Mouse (Mus musculus) hindbrain, embryonic 15.5 days (tissue): ENCODE data around the gene Wscd2. TPM values are rescaled to one million over a fixed set of nuclear protein-coding genes. Genes with fewer than 3 reads are reported as not detected.

Experiments used
- ATAC-seq: fragments of 200-750 bp; cut with Nextera tagmentation; 2 replicates; pipeline ENCODE4 v1.8.0; 2017; ENCODE audit warnings: low read depth, moderate number of reproducible peaks, moderate TSS enrichment; ENCODE audit not compliant: low FRiP score
- H3K27ac ChIP-seq: fragments of 300-500 bp; sonication (generic); replicated peaks from 2 replicates; pipeline ENCODE4 v1.5.1; 2015; ENCODE audit warnings: mild to moderate bottlenecking, inconsistent platforms
- H3K27me3 ChIP-seq: fragments of 300-500 bp; sonication (generic); 2 replicates; pipeline ENCODE4 v1.6.1; 2015; ENCODE audit warnings: control low read depth, inconsistent platforms
- H3K36me3 ChIP-seq: fragments of 300-500 bp; sonication (generic); 2 replicates; pipeline ENCODE4 v1.6.1; 2015; ENCODE audit warnings: control low read depth, inconsistent platforms
- H3K4me1 ChIP-seq: fragments of 300-500 bp; sonication (generic); replicated peaks from 2 replicates; pipeline ENCODE4 v1.6.1; 2015; ENCODE audit warnings: control low read depth, inconsistent platforms
- H3K4me2 ChIP-seq: fragments of 300-500 bp; sonication (generic); 2 replicates; pipeline ENCODE4 v1.6.1; 2015; ENCODE audit warnings: moderate library complexity, mild to moderate bottlenecking, inconsistent platforms
- H3K4me3 ChIP-seq: fragments of 300-500 bp; sonication (generic); 2 replicates; pipeline ENCODE4 v1.5.1; 2015; ENCODE audit warnings: mild to moderate bottlenecking, inconsistent platforms
- H3K9ac ChIP-seq: fragments of 300-500 bp; sonication (generic); 2 replicates; pipeline ENCODE4 v1.6.1; 2015; ENCODE audit warnings: inconsistent platforms
- H3K9me3 ChIP-seq: fragments of 300-500 bp; sonication (generic); 2 replicates; pipeline ENCODE4 v1.6.1; 2016; ENCODE audit warnings: control low read depth, inconsistent platforms
- WGBS: fragments of 180-500 bp; shearing (Covaris S2); methylation state at CpG from one replicate; pipeline ENCODE4 v1.1.7; 2015; 5-methylcytosine and 5-hydroxymethylcytosine counted together
- polyA plus RNA-seq: library from polyadenylated mRNA; unstranded; fragments of >200 nt; fragmentation: Nextera tagmentation; extraction: Ambion mirVana; gene quantifications from 2 replicates; pipeline ENCODE4 v1.2.1, GENCODE M21; 2015

Wscd2 gene
- polyA plus RNA-seq, result 13.2 and 13.8 TPM in 2 replicates

DNA sequence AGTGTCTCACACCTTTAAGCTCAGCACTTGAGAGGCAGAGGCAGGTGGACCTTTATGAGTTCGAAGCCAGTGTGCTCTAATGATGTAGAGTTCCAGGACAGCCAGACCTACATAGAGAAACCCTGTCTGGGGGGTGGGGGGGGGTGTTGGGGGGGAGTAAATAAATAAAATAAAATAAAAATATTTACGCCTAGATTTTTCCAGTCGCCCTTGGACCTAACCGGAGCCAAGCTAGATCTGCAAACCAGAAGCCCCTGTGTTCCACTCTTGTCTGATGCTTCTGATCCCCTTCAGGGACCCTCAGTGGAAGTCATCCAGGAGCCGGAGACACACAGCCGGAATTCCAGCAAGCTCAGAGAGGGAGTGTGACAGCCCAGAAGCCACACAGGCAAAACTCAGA is at the start of gene Wscd2:
Gene Wscd2, plus strand, starts transcription at position 301 of the 400 bp plus-strand sequence.
- Histone ChIP-seq H3K36me3 (no peaks in the 10 kb centered on the region), H3K4me3 (peak within 1 kb of the TSS; percentile 64), H3K27ac (peak within 1 kb of the TSS; percentile 74), H3K27me3 (no peaks in the 10 kb centered on the region), H3K9me3 (no peaks in the 10 kb centered on the region), H3K4me2 (peak within 1 kb of the TSS; percentile 66), H3K4me1 (peaks cover 45% of the 10 kb centered on the region), H3K9ac (peak within 1 kb of the TSS; percentile 78)
- WGBS, result 61% methylated on average over 6 of the region's 6 CpGs
- no peak; the same call in 1 of the 2 replicates for ATAC-seq

DNA sequence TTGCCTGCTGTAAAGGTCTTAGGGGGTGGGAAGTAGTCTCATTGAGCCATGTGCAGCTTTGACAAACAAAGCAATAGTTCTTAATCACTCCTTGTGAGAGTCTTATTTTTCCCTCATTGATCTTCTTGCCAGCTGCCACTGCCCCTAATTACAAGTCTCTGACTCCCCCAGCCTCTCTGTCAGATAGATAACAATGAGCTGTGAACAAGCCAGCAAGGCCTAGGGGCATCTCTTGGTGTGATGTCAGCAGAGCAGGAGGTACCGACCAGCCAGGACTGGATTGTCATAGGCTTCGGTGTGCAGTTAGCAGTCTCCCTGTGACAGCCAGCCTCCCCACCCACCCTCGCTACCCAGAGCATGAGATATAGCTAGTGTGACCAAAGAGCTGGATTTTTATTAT is 48.0 kb upstream of the Wscd2 start:
- H3K27ac ChIP-seq, result peak overlapping the region; percentile 47; the same call in 1 of the 2 replicates
- H3K9me3 ChIP-seq, result no peaks in the 10 kb centered on the region
- no peak overlapping the region for H3K4me2 ChIP-seq
- ATAC-seq, result peak; percentile 67; the same call in 1 of the 2 replicates
- H3K9ac ChIP-seq, result no peak overlapping the region
- no peak overlapping the region for H3K4me3 ChIP-seq
- H3K27me3 ChIP-seq, result no peaks in the 10 kb centered on the region
- no peaks in the 10 kb centered on the region for H3K36me3 ChIP-seq
- 40% methylated on average over 3 of the region's 3 CpGs for WGBS
- peaks cover 10% of the 10 kb centered on the region; the same call in 1 of the 2 replicates for H3K4me1 ChIP-seq

DNA sequence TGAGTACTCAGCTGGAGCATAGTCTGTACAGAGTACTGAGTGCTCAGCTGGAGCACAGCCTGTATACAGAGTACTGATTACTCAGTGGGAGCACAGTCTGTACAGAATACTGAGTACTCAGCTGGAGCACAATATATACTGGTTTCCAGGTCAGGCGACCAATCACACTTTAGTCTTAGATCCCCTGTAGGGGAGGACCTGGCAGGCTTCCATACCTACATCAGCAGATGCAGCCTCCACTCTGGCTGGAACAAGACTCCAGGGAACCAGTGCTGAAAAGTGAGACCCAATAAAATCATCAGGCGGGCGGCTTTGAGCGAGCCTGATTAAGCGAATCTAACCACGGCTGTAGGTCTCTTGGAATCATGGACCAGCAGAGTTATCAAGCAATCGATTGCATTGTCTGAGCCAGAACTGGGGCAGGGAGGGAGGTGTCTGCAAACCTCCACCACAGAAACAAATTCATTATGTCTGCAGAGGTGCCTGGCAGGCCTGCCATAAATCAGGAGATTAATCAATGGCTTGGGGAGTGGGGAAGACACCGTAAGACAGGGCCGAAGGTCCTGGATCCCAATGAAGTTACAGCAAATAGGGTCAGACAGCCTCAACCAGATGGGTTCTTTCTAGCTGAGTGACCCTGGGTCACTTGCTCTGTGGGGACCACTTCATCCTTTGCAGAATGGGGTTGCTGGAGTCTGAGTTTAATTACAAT is 42.0 kb upstream of the Wscd2 start:
- Histone ChIP-seq H3K4me3 (no peak overlapping the region), H3K9ac (no peak overlapping the region), H3K36me3 (no peaks in the 10 kb centered on the region), H3K9me3 (no peaks in the 10 kb centered on the region), H3K27me3 (no peaks in the 10 kb centered on the region), H3K27ac (peak overlapping the region; percentile 47), H3K4me2 (no peak overlapping the region), H3K4me1 (peaks cover 20% of the 10 kb centered on the region)
- 18% methylated on average over 9 of the region's 9 CpGs for WGBS
- ATAC-seq, result peak; percentile 65

DNA sequence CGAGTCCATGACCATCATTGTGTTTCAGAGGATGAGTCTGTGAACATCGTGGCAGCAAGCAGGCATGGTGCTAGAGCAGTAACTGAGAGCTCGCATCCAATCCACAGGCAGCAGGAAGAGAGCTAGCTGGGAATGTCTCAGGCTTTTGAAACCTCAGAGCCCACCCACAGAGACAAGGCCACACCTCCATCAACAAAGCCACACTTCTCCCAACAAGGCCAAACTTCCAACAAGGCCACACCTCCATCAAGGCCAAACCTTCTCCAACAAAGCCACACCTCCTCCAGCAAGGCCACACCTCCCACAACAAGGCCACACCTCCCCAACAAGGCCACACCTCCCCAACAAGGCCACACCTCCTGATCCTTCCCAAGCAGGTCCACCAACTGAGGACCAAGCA is 40.8 kb upstream of the Wscd2 start:
- H3K27me3 ChIP-seq, result no peaks in the 10 kb centered on the region
- ATAC-seq, result no peak
- peaks cover 26% of the 10 kb centered on the region for H3K4me1 ChIP-seq
- no peaks in the 10 kb centered on the region for H3K9me3 ChIP-seq
- no peaks in the 10 kb centered on the region for H3K36me3 ChIP-seq
- H3K27ac ChIP-seq, result no peak overlapping the region
- 68% methylated on average over 3 of the region's 3 CpGs for WGBS
- H3K9ac ChIP-seq, result no peak overlapping the region
- H3K4me3 ChIP-seq, result no peak overlapping the region
- H3K4me2 ChIP-seq, result no peak overlapping the region

DNA sequence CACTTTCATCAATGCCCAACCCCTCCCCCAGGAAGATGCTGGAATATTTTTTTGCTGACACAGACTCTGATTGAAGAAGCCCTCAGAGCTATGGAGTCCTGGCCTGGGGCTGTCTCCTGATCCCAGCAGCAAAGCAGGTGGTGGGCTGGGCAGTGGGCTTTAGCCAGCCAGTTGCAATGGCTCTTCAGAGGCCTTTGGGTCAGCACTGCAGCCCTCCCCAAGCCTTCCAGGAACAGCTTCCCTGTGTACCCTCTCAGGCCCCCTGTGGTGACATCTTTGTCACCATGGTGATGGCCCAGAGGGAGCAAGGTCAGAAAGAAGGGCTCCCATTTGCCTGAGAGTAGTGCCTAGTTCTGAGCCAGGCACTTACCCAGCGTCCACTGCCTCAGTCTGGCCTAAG is 37.4 kb upstream of the Wscd2 start:
- ATAC-seq, result no peak
- Histone ChIP-seq H3K9me3 (no peaks in the 10 kb centered on the region), H3K4me2 (no peak overlapping the region), H3K4me1 (peaks cover 23% of the 10 kb centered on the region), H3K27ac (no peak overlapping the region), H3K4me3 (no peak overlapping the region), H3K36me3 (no peaks in the 10 kb centered on the region), H3K9ac (no peak overlapping the region), H3K27me3 (no peaks in the 10 kb centered on the region)
- WGBS, result 0% methylated on average over 1 of the region's 1 CpGs

DNA sequence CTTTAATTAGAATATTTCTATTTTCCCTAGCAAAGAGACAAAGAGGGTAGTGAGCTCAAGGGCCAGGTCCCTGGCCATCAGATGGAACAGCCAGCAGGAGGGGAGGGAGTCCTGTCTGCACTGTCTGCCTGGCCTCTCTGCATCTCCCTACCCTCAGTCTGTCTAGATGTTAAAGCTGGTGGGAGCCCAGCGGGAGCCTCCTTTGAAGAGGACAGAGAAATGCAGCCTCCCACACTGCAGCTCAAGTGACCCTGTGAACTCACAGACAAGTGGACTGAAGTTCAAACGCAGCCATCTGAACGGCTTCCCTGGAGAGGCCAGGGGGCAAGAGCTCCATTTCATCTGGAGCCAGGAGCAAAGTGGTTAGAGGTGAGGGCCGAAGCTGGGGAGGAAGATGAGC is 36.8 kb upstream of the Wscd2 start:
- Histone ChIP-seq H3K4me1 (peaks cover 17% of the 10 kb centered on the region), H3K4me2 (no peak overlapping the region), H3K27me3 (no peaks in the 10 kb centered on the region), H3K9ac (no peak overlapping the region), H3K36me3 (no peaks in the 10 kb centered on the region), H3K4me3 (no peak overlapping the region), H3K9me3 (no peaks in the 10 kb centered on the region), H3K27ac (no peak overlapping the region)
- no peak for ATAC-seq
- 2% methylated on average over 4 of the region's 4 CpGs for WGBS

DNA sequence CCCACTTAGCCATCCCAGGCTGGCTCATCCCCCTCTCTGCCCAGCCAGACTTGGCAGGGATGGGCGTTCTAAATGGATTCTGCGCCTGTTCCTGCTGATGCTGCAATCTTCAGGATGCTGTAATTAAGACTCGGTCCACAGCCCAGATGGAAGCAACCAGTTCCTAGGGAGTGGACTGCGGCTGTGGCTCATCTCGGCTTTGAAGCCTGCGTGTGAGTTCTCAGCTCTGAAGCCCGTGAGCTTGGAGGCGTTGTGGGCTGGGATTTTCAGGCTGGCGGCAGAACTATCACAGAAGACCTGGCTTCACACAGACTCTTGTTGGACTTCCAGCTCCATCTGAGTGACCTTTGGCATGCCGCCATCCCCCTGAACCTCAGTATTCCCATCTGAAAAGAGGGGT is 34.1 kb upstream of the Wscd2 start:
- H3K36me3 ChIP-seq, result no peaks in the 10 kb centered on the region
- no peaks in the 10 kb centered on the region for H3K9me3 ChIP-seq
- no peak overlapping the region for H3K4me2 ChIP-seq
- WGBS, result 76% methylated on average over 10 of the region's 10 CpGs
- 0 out of 2 replicates have a peak overlapping the region, but pooled peaks have one; percentile 2 for H3K27ac ChIP-seq
- no peak for ATAC-seq
- peaks cover 24% of the 10 kb centered on the region for H3K4me1 ChIP-seq
- no peak overlapping the region for H3K9ac ChIP-seq
- no peaks in the 10 kb centered on the region for H3K27me3 ChIP-seq
- no peak overlapping the region for H3K4me3 ChIP-seq

DNA sequence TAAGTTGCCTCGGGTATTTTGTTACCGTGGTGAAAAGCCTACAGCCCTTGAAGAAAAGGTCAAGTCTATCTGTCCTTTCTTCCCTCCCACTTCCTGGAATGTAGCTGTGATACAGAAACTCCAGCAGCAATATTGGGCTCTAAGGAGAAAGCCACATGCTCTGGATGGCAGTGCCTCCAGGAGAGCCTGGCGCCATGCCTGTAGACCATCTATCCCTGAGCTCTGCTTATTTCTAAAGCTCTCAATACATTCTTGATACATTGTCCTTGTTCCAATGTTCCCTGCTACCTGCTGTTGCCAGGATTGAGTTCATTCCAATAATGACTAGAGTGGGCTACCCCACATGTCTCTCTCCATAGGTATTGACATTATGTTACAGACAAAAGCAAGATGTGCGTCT is 33.4 kb upstream of the Wscd2 start:
- no peak overlapping the region for H3K4me2 ChIP-seq
- H3K27me3 ChIP-seq, result no peaks in the 10 kb centered on the region
- H3K9me3 ChIP-seq, result no peaks in the 10 kb centered on the region
- no peaks in the 10 kb centered on the region for H3K36me3 ChIP-seq
- no peak overlapping the region for H3K9ac ChIP-seq
- peaks cover 29% of the 10 kb centered on the region for H3K4me1 ChIP-seq
- WGBS, result 85% methylated on average over 4 of the region's 4 CpGs
- no peak for ATAC-seq
- H3K27ac ChIP-seq, result no peak overlapping the region
- H3K4me3 ChIP-seq, result no peak overlapping the region

DNA sequence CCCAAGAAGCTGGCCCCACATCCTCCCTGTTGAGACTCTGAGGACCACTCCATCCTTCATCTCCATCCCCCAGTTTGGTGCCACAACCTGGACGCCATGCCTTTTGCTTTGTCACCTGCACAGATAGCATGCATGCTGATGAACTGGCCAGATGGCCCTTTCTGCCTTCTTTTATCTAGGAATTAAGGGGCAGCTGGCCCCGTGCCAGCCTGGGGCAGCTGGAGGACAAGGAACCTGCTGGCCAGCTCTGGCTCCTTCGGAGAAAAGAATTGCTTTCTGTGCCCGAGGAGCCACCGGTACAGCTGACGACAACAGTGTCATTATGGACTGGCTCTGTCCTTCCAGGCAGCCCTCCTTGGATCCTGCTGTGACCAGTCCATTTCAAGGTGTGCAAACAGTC is 32.9 kb upstream of the Wscd2 start:
- 34% methylated on average over 6 of the region's 6 CpGs for WGBS
- H3K27ac ChIP-seq, result no peak overlapping the region
- no peak overlapping the region for H3K9ac ChIP-seq
- no peaks in the 10 kb centered on the region for H3K9me3 ChIP-seq
- no peak overlapping the region for H3K4me3 ChIP-seq
- peaks cover 34% of the 10 kb centered on the region for H3K4me1 ChIP-seq
- ATAC-seq, result no peak
- no peak overlapping the region for H3K4me2 ChIP-seq
- H3K36me3 ChIP-seq, result no peaks in the 10 kb centered on the region
- no peaks in the 10 kb centered on the region for H3K27me3 ChIP-seq

DNA sequence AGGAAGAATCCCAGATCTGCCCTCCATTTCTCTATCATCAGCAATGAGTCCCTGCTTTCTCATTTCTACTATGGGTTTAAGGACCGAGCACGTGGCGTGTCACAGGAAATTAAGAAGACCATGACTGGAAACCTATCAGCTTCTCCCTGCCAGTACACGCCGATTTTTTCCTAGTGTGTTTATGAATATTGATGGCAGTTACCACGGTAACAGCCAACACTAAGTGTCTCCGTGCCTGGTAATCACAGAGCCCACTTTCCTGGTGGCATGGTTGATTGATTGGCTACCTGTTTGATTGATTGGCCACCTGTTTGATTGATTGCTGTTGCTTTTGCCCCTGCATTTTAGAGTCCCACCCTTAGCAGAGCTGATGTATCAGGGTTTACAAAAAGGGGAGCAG is 30.2 kb upstream of the Wscd2 start:
- H3K27ac ChIP-seq, result no peak overlapping the region
- no peaks in the 10 kb centered on the region for H3K36me3 ChIP-seq
- ATAC-seq, result no peak
- H3K27me3 ChIP-seq, result no peaks in the 10 kb centered on the region
- peaks cover 25% of the 10 kb centered on the region for H3K4me1 ChIP-seq
- H3K4me2 ChIP-seq, result no peak overlapping the region
- no peak overlapping the region for H3K4me3 ChIP-seq
- H3K9ac ChIP-seq, result no peak overlapping the region
- no peaks in the 10 kb centered on the region for H3K9me3 ChIP-seq
- WGBS, result 22% methylated on average over 7 of the region's 7 CpGs

DNA sequence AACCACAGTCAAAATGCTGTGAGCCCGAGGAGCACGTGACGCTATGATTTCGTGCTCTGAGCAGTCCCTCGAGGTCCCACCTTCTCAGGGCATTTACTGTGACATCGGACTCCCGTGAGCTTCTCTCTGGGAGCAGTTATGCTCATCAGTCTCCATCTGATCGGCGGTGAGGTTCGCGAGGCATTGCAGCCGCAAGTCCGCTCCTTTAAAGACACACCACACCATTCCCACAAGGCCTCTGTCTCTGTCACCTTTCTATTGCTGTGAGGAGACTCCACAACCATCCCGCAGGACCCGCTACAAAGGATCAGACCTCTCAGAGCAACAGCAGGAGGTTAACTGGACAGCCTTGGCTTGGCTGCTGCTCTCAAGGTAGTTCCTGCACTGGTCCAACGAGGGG is 28.6 kb upstream of the Wscd2 start:
- Histone ChIP-seq H3K36me3 (no peaks in the 10 kb centered on the region), H3K4me2 (peak overlapping the region; percentile 48), H3K27me3 (no peaks in the 10 kb centered on the region), H3K9ac (peak overlapping the region; percentile 19; the same call in 1 of the 2 replicates), H3K9me3 (no peaks in the 10 kb centered on the region), H3K4me3 (peak overlapping the region; percentile 20), H3K4me1 (peaks cover 27% of the 10 kb centered on the region), H3K27ac (0 out of 2 replicates have a peak overlapping the region, but pooled peaks have one; percentile 7)
- ATAC-seq, result 0 out of 2 replicates have a peak, but pooled peaks have one; percentile 23
- 4% methylated on average over 16 of the region's 16 CpGs for WGBS

DNA sequence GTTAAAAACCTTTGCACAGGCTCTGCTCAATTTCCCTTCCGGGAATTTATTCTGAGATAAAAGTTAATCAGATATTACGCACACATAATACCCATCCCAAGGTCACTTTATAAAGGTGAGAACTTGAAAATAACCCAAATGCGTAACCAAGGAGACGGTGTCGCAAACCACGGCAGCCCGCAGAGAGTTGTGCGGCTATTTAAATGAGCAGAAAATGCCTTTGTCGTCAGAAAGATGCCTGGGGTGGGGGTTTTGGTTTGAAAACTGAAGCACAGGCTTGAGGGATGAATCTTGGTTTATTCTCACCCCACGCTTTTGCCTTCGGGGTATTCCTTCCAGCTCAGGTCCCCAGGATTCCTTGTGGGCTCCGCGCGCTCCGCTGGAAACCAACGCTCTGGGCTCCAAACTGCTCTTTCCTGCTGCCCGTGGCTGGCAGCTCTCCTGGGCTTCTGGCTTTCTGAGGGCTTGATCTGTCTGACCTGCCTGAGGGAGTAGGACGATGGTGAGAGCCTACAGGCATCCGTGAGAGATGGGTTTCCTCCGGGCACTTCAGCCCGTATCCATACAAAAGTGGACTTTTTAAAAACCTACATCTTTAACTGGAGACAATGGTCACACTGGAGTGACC is 28.0 kb upstream of the Wscd2 start:
- peaks cover 33% of the 10 kb centered on the region for H3K4me1 ChIP-seq
- peak overlapping the region; percentile 20 for H3K4me3 ChIP-seq
- peak overlapping the region; percentile 46; the same call in 1 of the 2 replicates for H3K27ac ChIP-seq

More for the DNA sequence above, 28.0 kb upstream of the Wscd2 start:
- Histone ChIP-seq H3K27me3 (no peaks in the 10 kb centered on the region), H3K9me3 (no peaks in the 10 kb centered on the region), H3K36me3 (no peaks in the 10 kb centered on the region), H3K4me2 (peak overlapping the region; percentile 48), H3K9ac (0 out of 2 replicates have a peak overlapping the region, but pooled peaks have one; percentile 19)
- peak; percentile 40; the same call in 1 of the 2 replicates for ATAC-seq
- 19% methylated on average over 21 of the region's 21 CpGs for WGBS
